Mouse (Mus musculus) liver, embryonic 15.5 days (tissue): Measurements from ENCODE around the gene Twf2. TPM values are rescaled to one million over a fixed set of nuclear protein-coding genes. Genes with fewer than 3 reads are reported as not detected.

Experiments
- ATAC-seq: fragments of 200-750 bp; cut with Nextera tagmentation; 2 replicates; pipeline ENCODE4 v1.8.0; 2017; ENCODE audit warnings: moderate number of reproducible peaks, mild to moderate bottlenecking, moderate library complexity; ENCODE audit not compliant: insufficient read depth
- H3K27ac ChIP-seq: fragments of 300-500 bp; sonication (generic); replicated peaks from 2 replicates; pipeline ENCODE4 v1.5.1; 2015; ENCODE audit warnings: mild to moderate bottlenecking, inconsistent platforms
- H3K27me3 ChIP-seq: fragments of 300-500 bp; sonication (generic); 2 replicates; pipeline ENCODE4 v1.6.1; 2015; ENCODE audit warnings: mild to moderate bottlenecking, inconsistent platforms
- H3K36me3 ChIP-seq: fragments of 300-500 bp; sonication (generic); replicated peaks from 2 replicates; pipeline ENCODE4 v1.6.1; 2015; ENCODE audit warnings: moderate library complexity, mild to moderate bottlenecking, inconsistent platforms
- H3K4me1 ChIP-seq: fragments of 300-500 bp; sonication (generic); replicated peaks from 2 replicates; pipeline ENCODE4 v1.6.1; 2015; ENCODE audit warnings: inconsistent platforms
- H3K4me2 ChIP-seq: fragments of 300-500 bp; sonication (generic); 2 replicates; pipeline ENCODE4 v1.6.1; 2015; ENCODE audit warnings: moderate library complexity, mild to moderate bottlenecking, inconsistent platforms
- H3K4me3 ChIP-seq: fragments of 300-500 bp; sonication (generic); replicated peaks from 2 replicates; pipeline ENCODE4 v1.5.1; 2015; ENCODE audit warnings: mild to moderate bottlenecking, inconsistent platforms
- H3K9ac ChIP-seq: fragments of 300-500 bp; sonication (generic); 2 replicates; pipeline ENCODE4 v1.6.1; 2015; ENCODE audit warnings: moderate library complexity, mild to moderate bottlenecking, inconsistent platforms
- H3K9me3 ChIP-seq: fragments of 300-500 bp; sonication (generic); replicated peaks from 2 replicates; pipeline ENCODE4 v1.6.1; 2016; ENCODE audit warnings: inconsistent platforms
- whole genome bisulfite sequencing: fragments of 180-500 bp; shearing (Covaris S2); methylation state at CpG from one replicate; pipeline ENCODE4 v1.1.7; 2015; ENCODE audit warnings: mixed read lengths; ENCODE audit not compliant: insufficient replicate concordance; 5-methylcytosine and 5-hydroxymethylcytosine counted together
- polyA plus RNA-seq: library from polyadenylated mRNA; unstranded; fragments of >200 nt; fragmentation: Nextera tagmentation; extraction: Ambion mirVana; gene quantifications from 2 replicates; pipeline ENCODE4 v1.2.1, GENCODE M21; 2015

Twf2 gene
- polyA plus RNA-seq, 1 experiment from 2014 or later = 23.8 TPM

- ATAC-seq = no peak
- H3K36me3 ChIP-seq = peaks cover 77% of the 10 kb centered on the region
- no peak overlapping the region for H3K27ac ChIP-seq
- H3K4me3 ChIP-seq = no peak overlapping the region
- peaks cover 29% of the 10 kb centered on the region for H3K4me1 ChIP-seq
- no peaks in the 10 kb centered on the region for H3K9me3 ChIP-seq
- no peaks in the 10 kb centered on the region for H3K27me3 ChIP-seq
- 86% methylated on average over 6 of the region's 6 CpGs for WGBS
- H3K9ac ChIP-seq = no peak overlapping the region
- no peak overlapping the region for H3K4me2 ChIP-seq
Observed at GRCm38 (mm10) chr9:106177799-106178198, 25.1 kb upstream of the Twf2 start.

GRCm38 (mm10) chr9:106179454-106179853 lies 23.5 kb upstream of the Twf2 start:
- peaks cover 88% of the 10 kb centered on the region for H3K36me3 ChIP-seq
- no peak for ATAC-seq

GRCm38 (mm10) chr9:106179964-106180363 lies 22.9 kb upstream of the Twf2 start:
- Histone ChIP-seq H3K27me3 (no peaks in the 10 kb centered on the region), H3K4me2 (no peak overlapping the region), H3K27ac (no peak overlapping the region), H3K36me3 (peaks cover 89% of the 10 kb centered on the region), H3K9ac (no peak overlapping the region), H3K9me3 (no peaks in the 10 kb centered on the region), H3K4me1 (peaks cover 10% of the 10 kb centered on the region), H3K4me3 (no peak overlapping the region)
- WGBS = 81% methylated on average over 3 of the region's 3 CpGs
- no peak for ATAC-seq

More at GRCm38 (mm10) chr9:106179454-106179853, 23.5 kb upstream of the Twf2 start:
- 82% methylated on average over 2 of the region's 2 CpGs for WGBS
- H3K9me3 ChIP-seq = no peaks in the 10 kb centered on the region
- no peak overlapping the region for H3K4me3 ChIP-seq
- H3K27ac ChIP-seq = no peak overlapping the region
- no peak overlapping the region for H3K9ac ChIP-seq
- H3K4me1 ChIP-seq = peaks cover 15% of the 10 kb centered on the region
- no peak overlapping the region for H3K4me2 ChIP-seq
- no peaks in the 10 kb centered on the region for H3K27me3 ChIP-seq

GRCm38 (mm10) chr9:106182146-106182545 lies 20.8 kb upstream of the Twf2 start:
- peaks cover 99% of the 10 kb centered on the region for H3K36me3 ChIP-seq
- 83% methylated on average over 4 of the region's 4 CpGs for WGBS
- no peak for ATAC-seq

GRCm38 (mm10) chr9:106183996-106184395 lies 18.9 kb upstream of the Twf2 start:
- peaks cover 99% of the 10 kb centered on the region for H3K36me3 ChIP-seq
- WGBS = 87% methylated on average over 5 of the region's 5 CpGs
- no peaks in the 10 kb centered on the region for H3K9me3 ChIP-seq
- H3K9ac ChIP-seq = no peak overlapping the region
- ATAC-seq = no peak
- H3K4me1 ChIP-seq = no peaks in the 10 kb centered on the region
- H3K4me2 ChIP-seq = no peak overlapping the region
- no peak overlapping the region for H3K27ac ChIP-seq
- H3K4me3 ChIP-seq = no peak overlapping the region
- no peaks in the 10 kb centered on the region for H3K27me3 ChIP-seq

More at GRCm38 (mm10) chr9:106182146-106182545, 20.8 kb upstream of the Twf2 start:
- no peaks in the 10 kb centered on the region for H3K9me3 ChIP-seq
- H3K4me2 ChIP-seq = no peak overlapping the region
- no peak overlapping the region for H3K9ac ChIP-seq
- no peaks in the 10 kb centered on the region for H3K4me1 ChIP-seq
- no peak overlapping the region for H3K4me3 ChIP-seq
- H3K27me3 ChIP-seq = no peaks in the 10 kb centered on the region
- no peak overlapping the region for H3K27ac ChIP-seq

GRCm38 (mm10) chr9:106191355-106191754 lies 11.6 kb upstream of the Twf2 start:
- Histone ChIP-seq H3K9ac (no peak overlapping the region), H3K27me3 (no peaks in the 10 kb centered on the region), H3K27ac (no peak overlapping the region), H3K4me3 (no peak overlapping the region), H3K9me3 (no peaks in the 10 kb centered on the region), H3K36me3 (peaks cover 70% of the 10 kb centered on the region), H3K4me1 (no peaks in the 10 kb centered on the region; the same call in 1 of the 2 replicates), H3K4me2 (no peak overlapping the region)
- no peak for ATAC-seq
- 85% methylated on average over 1 of the region's 1 CpGs for WGBS

- H3K9me3 ChIP-seq = no peaks in the 10 kb centered on the region
- WGBS = 84% methylated on average over 8 of the region's 8 CpGs
- H3K4me3 ChIP-seq = no peak overlapping the region
- H3K9ac ChIP-seq = no peak overlapping the region
- H3K27me3 ChIP-seq = no peaks in the 10 kb centered on the region
- H3K4me2 ChIP-seq = no peak overlapping the region
- no peak for ATAC-seq
- no peak overlapping the region for H3K27ac ChIP-seq
- H3K4me1 ChIP-seq = no peaks in the 10 kb centered on the region; the same call in 1 of the 2 replicates
- H3K36me3 ChIP-seq = peaks cover 68% of the 10 kb centered on the region
Observed at GRCm38 (mm10) chr9:106192024-106192423, 10.9 kb upstream of the Twf2 start.

GRCm38 (mm10) chr9:106192998-106193397 lies 9.9 kb upstream of the Twf2 start:
- peak; percentile 20; the same call in 1 of the 2 replicates for ATAC-seq
- no peak overlapping the region; the same call in 1 of the 2 replicates for H3K27ac ChIP-seq
- H3K9me3 ChIP-seq = no peaks in the 10 kb centered on the region
- peaks cover 4% of the 10 kb centered on the region; the same call in 1 of the 2 replicates for H3K27me3 ChIP-seq
- H3K4me1 ChIP-seq = peaks cover 4% of the 10 kb centered on the region; the same call in 1 of the 2 replicates
- no peak overlapping the region for H3K4me2 ChIP-seq
- peaks cover 58% of the 10 kb centered on the region for H3K36me3 ChIP-seq
- H3K4me3 ChIP-seq = no peak overlapping the region
- H3K9ac ChIP-seq = no peak overlapping the region
- WGBS = 18% methylated on average over 1 of the region's 1 CpGs

- Histone ChIP-seq H3K36me3 (peaks cover 46% of the 10 kb centered on the region), H3K4me3 (no peak overlapping the region), H3K9ac (no peak overlapping the region), H3K27ac (no peak overlapping the region), H3K27me3 (peaks cover 15% of the 10 kb centered on the region; the same call in 1 of the 2 replicates), H3K4me1 (peaks cover 16% of the 10 kb centered on the region), H3K9me3 (no peaks in the 10 kb centered on the region), H3K4me2 (no peak overlapping the region)
- ATAC-seq = no peak
- WGBS = 75% methylated on average over 8 of the region's 8 CpGs
Observed at GRCm38 (mm10) chr9:106193930-106194807, 8.7 kb upstream of the Twf2 start.

- H3K4me2 ChIP-seq = no peak overlapping the region
- no peak overlapping the region for H3K27ac ChIP-seq
- no peak overlapping the region for H3K9ac ChIP-seq
- no peaks in the 10 kb centered on the region for H3K9me3 ChIP-seq
- peaks cover 31% of the 10 kb centered on the region for H3K36me3 ChIP-seq
- WGBS = 86% methylated on average over 8 of the region's 8 CpGs
- no peak for ATAC-seq
- H3K4me3 ChIP-seq = no peak overlapping the region
- peaks cover 27% of the 10 kb centered on the region for H3K4me1 ChIP-seq
- peaks cover 15% of the 10 kb centered on the region; the same call in 1 of the 2 replicates for H3K27me3 ChIP-seq
Observed at GRCm38 (mm10) chr9:106195693-106196092, 7.2 kb upstream of the Twf2 start.

GRCm38 (mm10) chr9:106197081-106197713 lies 5.7 kb upstream of the Twf2 start:
- Histone ChIP-seq H3K9ac (no peak overlapping the region), H3K4me2 (peak overlapping the region; percentile 85), H3K4me3 (peak overlapping the region; percentile 1; the same call in 1 of the 2 replicates), H3K36me3 (peaks cover 16% of the 10 kb centered on the region), H3K27me3 (peaks cover 15% of the 10 kb centered on the region; the same call in 1 of the 2 replicates), H3K27ac (no peak overlapping the region), H3K9me3 (no peaks in the 10 kb centered on the region), H3K4me1 (peaks cover 30% of the 10 kb centered on the region)
- no peak for ATAC-seq
- WGBS = 73% methylated on average over 3 of the region's 3 CpGs
